Mouse (Mus musculus) olfactory bulb, adult 2 months (tissue): ENCODE measurements at regions not wholly inside any gene's neighbourhood (a gene's known extent, or its start where the extent isn't known, plus 50 kb on each side); places are given as distances from the start of the nearest gene placed in this dataset.

Experiments used
- CTCF ChIP-seq: fragments of 200-500 bp; IDR thresholded peaks from 2 replicates; pipeline ENCODE4 v1.5.1; 2012; ENCODE audit warnings: low read depth, mild to moderate bottlenecking, low read length, moderate library complexity; ENCODE audit not compliant: insufficient read depth
- POLR2A ChIP-seq: fragments of 200-500 bp; IDR thresholded peaks from 2 replicates; pipeline ENCODE4 v1.6.1; 2012; ENCODE audit warnings: mild to moderate bottlenecking, low read depth, low read length, moderate library complexity; ENCODE audit not compliant: insufficient read depth

DNA sequence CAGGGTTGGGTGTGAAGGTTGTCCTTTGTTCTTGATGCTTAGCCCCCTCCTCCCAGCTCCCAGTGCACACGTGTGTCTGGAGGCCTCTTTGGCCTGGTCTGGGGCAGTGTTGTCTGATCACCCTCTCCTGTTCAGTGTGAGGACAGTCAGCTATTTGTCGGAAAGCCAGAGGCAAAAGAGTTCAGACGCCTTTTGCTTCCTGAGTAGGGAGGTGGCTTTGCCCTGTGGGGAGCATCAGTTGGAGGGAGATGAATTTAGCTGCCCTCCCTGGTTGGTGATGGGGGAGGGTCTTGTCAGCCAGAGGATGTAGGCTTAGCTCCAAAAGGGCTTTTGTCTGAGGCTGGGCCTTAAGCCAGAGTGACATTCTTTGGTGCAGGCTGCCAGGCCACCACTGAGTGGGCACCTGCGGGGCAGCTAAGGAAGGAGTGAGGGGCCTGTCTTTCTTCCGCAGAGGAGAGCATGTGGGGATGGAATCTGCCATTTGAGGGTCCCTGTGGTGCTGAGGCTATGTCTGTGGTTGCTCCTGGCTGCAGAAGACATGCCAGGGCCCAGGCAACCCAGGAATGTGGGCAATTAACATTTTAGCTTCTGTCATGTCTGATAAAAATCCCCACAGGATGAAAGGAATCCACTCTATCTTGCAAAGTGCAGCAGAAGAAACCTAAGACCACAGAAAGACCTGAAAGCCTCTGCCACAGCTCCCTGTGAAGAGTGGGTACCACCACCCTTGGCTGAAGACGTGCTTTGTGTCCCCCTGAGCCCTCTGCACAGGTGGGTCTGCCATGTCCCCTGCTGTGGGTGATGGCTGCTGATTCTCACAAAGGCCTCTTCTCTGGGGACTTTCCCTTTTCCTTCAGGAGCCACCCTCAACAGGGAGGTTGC, 265.6 kb downstream of the Gm49356 start:
- TF ChIP-seq POLR2A (no peak), CTCF (no peak)
